Mouse (Mus musculus) E14TG2a.4 (cell line): ENCODE measurements around the gene Acsm3.

ENCODE experiments used
- CTCF ChIP-seq: conservative IDR thresholded peaks from 2 replicates; pipeline ENCODE4 v1.5.1; 2014; ENCODE audit warnings: low read length
- NANOG ChIP-seq: IDR thresholded peaks from 2 replicates; pipeline ENCODE4 v1.6.1; 2014; ENCODE audit warnings: borderline replicate concordance, low read length, mixed read lengths
- POU5F1 ChIP-seq: IDR thresholded peaks from 2 replicates; pipeline ENCODE4 v1.6.1; 2014; ENCODE audit warnings: low read length, borderline replicate concordance

DNA sequence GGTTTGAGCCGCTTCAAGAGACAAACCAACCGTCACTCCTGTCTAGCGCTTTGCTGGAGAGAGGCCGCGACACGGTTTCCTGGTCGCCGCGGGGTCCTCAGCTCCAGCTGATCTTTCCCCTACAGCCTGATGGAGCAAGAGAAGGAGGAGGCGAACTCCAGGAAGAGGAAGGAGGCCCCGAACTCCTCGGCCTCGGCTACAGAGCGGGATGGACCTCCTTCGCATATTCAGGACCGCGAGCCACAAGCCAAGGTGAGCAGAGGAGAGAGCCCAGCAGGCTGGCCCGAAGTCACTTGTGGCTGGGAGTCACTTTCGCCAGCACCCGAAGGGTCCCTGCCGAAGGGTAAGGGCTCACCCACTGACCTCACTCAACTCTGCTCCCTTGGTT lies 33.5 kb downstream of the Acsm3 start:
- TF ChIP-seq CTCF (no peak), NANOG (no peak), POU5F1 (no peak)
